Mouse (Mus musculus) midbrain, embryonic 16.5 days (tissue): ENCODE data around the gene Cenpb. TPM values are rescaled to one million over a fixed set of nuclear protein-coding genes. Genes with fewer than 3 reads are reported as not detected.

ENCODE experiments used
- ATAC-seq: fragments of 200-750 bp; cut with Nextera tagmentation; 2 replicates; pipeline ENCODE4 v1.8.0; 2017; ENCODE audit warnings: moderate TSS enrichment
- H3K27ac ChIP-seq: fragments of 300-500 bp; sonication (generic); 2 replicates; pipeline ENCODE4 v1.5.1; 2014; ENCODE audit warnings: mild to moderate bottlenecking, low read length, mixed read lengths
- H3K27me3 ChIP-seq: fragments of 300-500 bp; sonication (generic); 2 replicates; pipeline ENCODE4 v1.6.1; 2014; ENCODE audit warnings: low read depth, low read length, mixed read lengths; ENCODE audit not compliant: control insufficient read depth, insufficient read depth
- H3K36me3 ChIP-seq: fragments of 300-500 bp; sonication (generic); 2 replicates; pipeline ENCODE4 v1.6.1; 2014; ENCODE audit warnings: mild to moderate bottlenecking, low read length, moderate library complexity, mixed read lengths; ENCODE audit not compliant: control insufficient read depth, insufficient read depth
- H3K4me1 ChIP-seq: fragments of 300-500 bp; sonication (generic); 2 replicates; pipeline ENCODE4 v1.6.1; 2014; ENCODE audit warnings: mild to moderate bottlenecking, low read length, mixed read lengths; ENCODE audit not compliant: control insufficient read depth, insufficient read depth
- H3K4me2 ChIP-seq: fragments of 300-500 bp; sonication (generic); 2 replicates; pipeline ENCODE4 v1.6.1; 2014; ENCODE audit warnings: mild to moderate bottlenecking, low read length, mixed read lengths
- H3K4me3 ChIP-seq: fragments of 300-500 bp; sonication (generic); 2 replicates; pipeline ENCODE4 v1.5.1; 2014; ENCODE audit warnings: low read depth, mild to moderate bottlenecking, low read length, moderate library complexity, mixed read lengths
- H3K9ac ChIP-seq: fragments of 300-500 bp; sonication (generic); 2 replicates; pipeline ENCODE4 v1.6.1; 2014; ENCODE audit warnings: low read depth, low read length, mixed read lengths
- H3K9me3 ChIP-seq: fragments of 300-500 bp; sonication (generic); replicated peaks from 2 replicates; pipeline ENCODE4 v1.6.1; 2014; ENCODE audit warnings: mild to moderate bottlenecking, low read length, mixed read lengths; ENCODE audit not compliant: control insufficient read depth, poor library complexity, severe bottlenecking
- WGBS: fragments of 180-500 bp; shearing (Covaris S2); extraction: QIAGEN DNeasy Blood & Tissue Kit; methylation state at CpG from one replicate; pipeline ENCODE4 v1.1.7; 2014; 5-methylcytosine and 5-hydroxymethylcytosine counted together
- polyA plus RNA-seq: library from polyadenylated mRNA; unstranded; fragments of >200 nt; fragmentation: Nextera tagmentation; extraction: Ambion mirVana; gene quantifications from 2 replicates; pipeline ENCODE4 v1.2.1, GENCODE M21; 2015

The Cenpb gene
- polyA plus RNA-seq, 1 experiment from 2014 or later = 11.1 TPM

- ATAC-seq = no peak
- H3K36me3 ChIP-seq = no peaks in the 10 kb centered on the region
- peak overlapping the region; percentile 79 for H3K9ac ChIP-seq
- H3K4me3 ChIP-seq = peak overlapping the region; percentile 84
- H3K4me2 ChIP-seq = peak overlapping the region; percentile 94
- H3K9me3 ChIP-seq = no peaks in the 10 kb centered on the region
- H3K27me3 ChIP-seq = no peaks in the 10 kb centered on the region
- under 1% methylated on average over 17 of the region's 17 CpGs for WGBS
- peaks cover 25% of the 10 kb centered on the region for H3K4me1 ChIP-seq
- peak overlapping the region; percentile 94 for H3K27ac ChIP-seq
Measured at GRCm38 (mm10) chr2:131160671-131161111, 19.2 kb downstream of the Cenpb start.

GRCm38 (mm10) chr2:131159938-131160581 lies 19.8 kb downstream of the Cenpb start, which contains the start of gene 1700037H04Rik:
TSS of gene 1700037H04Rik (minus strand) at chr2:131160081.
- H3K9ac ChIP-seq = peak within 1 kb of the TSS; percentile 90
- peak within 1 kb of the TSS; percentile 84 for H3K4me3 ChIP-seq
- no peaks in the 10 kb centered on the region for H3K9me3 ChIP-seq
- H3K27ac ChIP-seq = peak within 1 kb of the TSS; percentile 94
- no peaks in the 10 kb centered on the region for H3K27me3 ChIP-seq
- peaks cover 25% of the 10 kb centered on the region for H3K4me1 ChIP-seq
- under 1% methylated on average over 52 of the region's 54 CpGs for WGBS
- H3K4me2 ChIP-seq = peak within 1 kb of the TSS; percentile 94
- peak; percentile 95 for ATAC-seq
- H3K36me3 ChIP-seq = no peaks in the 10 kb centered on the region

- WGBS = 0% methylated on average over 18 of the region's 18 CpGs
- peak overlapping the region; percentile 84 for H3K4me3 ChIP-seq
Measured at GRCm38 (mm10) chr2:131159491-131159910, 20.4 kb downstream of the Cenpb start.

GRCm38 (mm10) chr2:131156987-131157386 lies 22.9 kb downstream of the Cenpb start:
- no peak overlapping the region for H3K27ac ChIP-seq
- no peak for ATAC-seq

More at GRCm38 (mm10) chr2:131159491-131159910, 20.4 kb downstream of the Cenpb start:
- Histone ChIP-seq H3K9ac (peak overlapping the region; percentile 90), H3K36me3 (no peaks in the 10 kb centered on the region), H3K27me3 (no peaks in the 10 kb centered on the region), H3K4me2 (peak overlapping the region; percentile 74), H3K9me3 (no peaks in the 10 kb centered on the region), H3K4me1 (peaks cover 25% of the 10 kb centered on the region), H3K27ac (peak overlapping the region; percentile 94)
- peak; percentile 70 for ATAC-seq

GRCm38 (mm10) chr2:131154036-131154435 lies 25.8 kb downstream of the Cenpb start:
- 93% methylated on average over 4 of the region's 4 CpGs for WGBS
- peaks cover 4% of the 10 kb centered on the region; the same call in 1 of the 2 replicates for H3K36me3 ChIP-seq

More at GRCm38 (mm10) chr2:131156987-131157386, 22.9 kb downstream of the Cenpb start:
- Histone ChIP-seq H3K4me3 (no peak overlapping the region), H3K9ac (no peak overlapping the region), H3K27me3 (no peaks in the 10 kb centered on the region), H3K4me1 (peaks cover 25% of the 10 kb centered on the region), H3K4me2 (no peak overlapping the region), H3K9me3 (no peaks in the 10 kb centered on the region), H3K36me3 (no peaks in the 10 kb centered on the region; the same call in 1 of the 2 replicates)
- 91% methylated on average over 7 of the region's 7 CpGs for WGBS

GRCm38 (mm10) chr2:131152166-131152730 lies 27.6 kb downstream of the Cenpb start:
- Histone ChIP-seq H3K9me3 (no peaks in the 10 kb centered on the region), H3K4me3 (no peak overlapping the region), H3K36me3 (peaks cover 19% of the 10 kb centered on the region), H3K27ac (no peak overlapping the region), H3K4me2 (no peak overlapping the region), H3K27me3 (no peaks in the 10 kb centered on the region), H3K4me1 (no peaks in the 10 kb centered on the region; the same call in 1 of the 2 replicates), H3K9ac (no peak overlapping the region)
- ATAC-seq = no peak
- WGBS = 94% methylated on average over 7 of the region's 7 CpGs

More at GRCm38 (mm10) chr2:131154036-131154435, 25.8 kb downstream of the Cenpb start:
- no peak for ATAC-seq
- Histone ChIP-seq H3K4me1 (peaks cover 18% of the 10 kb centered on the region), H3K27me3 (no peaks in the 10 kb centered on the region), H3K9me3 (no peaks in the 10 kb centered on the region), H3K9ac (no peak overlapping the region), H3K4me2 (no peak overlapping the region), H3K27ac (no peak overlapping the region), H3K4me3 (no peak overlapping the region)

GRCm38 (mm10) chr2:131149254-131149578 lies 30.7 kb downstream of the Cenpb start:
- 97% methylated on average over 3 of the region's 3 CpGs for WGBS
- Histone ChIP-seq H3K27me3 (no peaks in the 10 kb centered on the region), H3K9ac (no peak overlapping the region), H3K4me2 (no peak overlapping the region), H3K27ac (no peak overlapping the region), H3K4me3 (no peak overlapping the region), H3K9me3 (no peaks in the 10 kb centered on the region), H3K36me3 (peaks cover 37% of the 10 kb centered on the region), H3K4me1 (no peaks in the 10 kb centered on the region)
- ATAC-seq = no peak

- ATAC-seq = no peak
- no peak overlapping the region for H3K4me2 ChIP-seq
- no peaks in the 10 kb centered on the region for H3K9me3 ChIP-seq
- no peaks in the 10 kb centered on the region for H3K4me1 ChIP-seq
- H3K9ac ChIP-seq = no peak overlapping the region
- H3K4me3 ChIP-seq = no peak overlapping the region
- 91% methylated on average over 8 of the region's 8 CpGs for WGBS
- H3K27me3 ChIP-seq = no peaks in the 10 kb centered on the region
- H3K36me3 ChIP-seq = peaks cover 40% of the 10 kb centered on the region
- no peak overlapping the region for H3K27ac ChIP-seq
Measured at GRCm38 (mm10) chr2:131148353-131149253, 31.3 kb downstream of the Cenpb start.
